Mouse (Mus musculus): ENCODE results near the gene Rabgef1. TPM values are rescaled to one million over a fixed set of nuclear protein-coding genes. Genes with fewer than 3 reads are reported as not detected.

The Rabgef1 gene
- polyA plus RNA-seq, 1 experiment from 2014 or later: 34.3 TPM

- Histone ChIP-seq H3K27me3 (replicated peaks) (no peaks in the 10 kb centered on the region), H3K36me3 (no peaks in the 10 kb centered on the region), H3K4me3 (peak overlapping the region; percentile 99; the same call in 1 of the 2 replicates), H3K4me1 (peaks cover 13% of the 10 kb centered on the region), H3K9me3 (no peaks in the 10 kb centered on the region), H3K27ac (no peak overlapping the region), H3K9ac (peak overlapping the region; percentile 98; the same call in 1 of the 2 replicates), H3K4me2 (replicated peaks) (peak overlapping the region; percentile 70)
- WGBS: 52% methylated on average over 2 of the region's 2 CpGs
- ATAC-seq (ENCODE audit: low FRiP score, low read depth): no peak
These were observed 49.7 kb downstream of the Rabgef1 start for GRCm38 (mm10) chr5:130221316-130221715.

DNA sequence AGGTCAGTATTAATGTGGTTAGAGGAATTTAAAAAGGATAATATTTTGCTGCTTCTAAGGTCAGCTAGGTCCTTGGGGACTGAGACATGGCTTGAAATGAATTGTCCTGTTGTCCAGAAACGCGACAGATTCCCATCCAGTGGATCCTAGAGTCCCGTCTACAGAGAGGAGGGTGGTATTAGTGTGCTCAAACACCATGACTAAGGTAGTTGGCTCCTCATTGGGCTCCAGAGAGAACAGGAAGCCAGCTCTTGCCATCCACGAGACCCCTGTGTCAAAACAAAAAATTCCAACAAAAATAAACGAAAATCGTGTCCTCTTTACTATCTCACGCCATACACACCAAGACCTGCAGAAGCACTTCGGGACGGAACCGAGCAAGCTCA lies 50.2 kb downstream of the Rabgef1 start:
- peak; percentile 63 for ATAC-seq (ENCODE audit: low FRiP score, low read depth)
- no peaks in the 10 kb centered on the region for H3K9me3 ChIP-seq
- H3K27ac ChIP-seq: no peak overlapping the region
- 1% methylated on average over 10 of the region's 10 CpGs for WGBS
- peak overlapping the region; percentile 98 for H3K9ac ChIP-seq
- no peaks in the 10 kb centered on the region for H3K27me3 ChIP-seq (replicated peaks)
- peak overlapping the region; percentile 99 for H3K4me3 ChIP-seq
- no peaks in the 10 kb centered on the region for H3K36me3 ChIP-seq
- H3K4me1 ChIP-seq: peaks cover 13% of the 10 kb centered on the region
- peak overlapping the region; percentile 70 for H3K4me2 ChIP-seq (replicated peaks)

GRCm38 (mm10) chr5:130222146-130223004 lies 50.8 kb downstream of the Rabgef1 start:
- peak; percentile 87 for ATAC-seq (ENCODE audit: low FRiP score, low read depth)
- H3K4me3 ChIP-seq: peak overlapping the region; percentile 99
- no peaks in the 10 kb centered on the region for H3K9me3 ChIP-seq
- peak overlapping the region; percentile 57; the same call in 1 of the 2 replicates for H3K27ac ChIP-seq
- peak overlapping the region; percentile 98 for H3K9ac ChIP-seq
- H3K4me1 ChIP-seq: peaks cover 13% of the 10 kb centered on the region
- no peaks in the 10 kb centered on the region for H3K36me3 ChIP-seq
- peak overlapping the region; percentile 70 for H3K4me2 ChIP-seq (replicated peaks)
- WGBS: under 1% methylated on average over 88 of the region's 88 CpGs
- H3K27me3 ChIP-seq (replicated peaks): no peaks in the 10 kb centered on the region

DNA sequence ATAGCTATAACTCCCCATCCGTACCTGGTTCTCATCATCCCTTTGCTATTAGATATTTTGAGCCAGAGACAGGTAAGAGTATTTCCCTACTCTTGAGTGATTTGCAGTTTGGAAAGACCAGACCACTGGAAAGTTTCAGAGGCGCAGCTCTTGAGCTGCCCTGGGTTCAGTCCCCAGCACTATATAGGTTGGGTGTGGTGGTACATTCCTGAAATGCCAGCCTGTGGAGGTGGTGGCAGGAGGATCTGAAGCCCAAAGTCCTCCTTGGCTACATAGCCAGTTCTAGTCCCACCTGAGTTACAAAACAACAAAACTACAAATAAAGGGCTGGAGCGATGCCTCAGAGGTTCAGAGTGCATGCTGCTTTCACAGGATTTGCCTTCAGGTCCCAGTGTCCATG lies 55.2 kb downstream of the Rabgef1 start:
- 91% methylated on average over 3 of the region's 3 CpGs for WGBS
- Histone ChIP-seq H3K9ac (no peak overlapping the region), H3K36me3 (peaks cover 23% of the 10 kb centered on the region), H3K9me3 (no peaks in the 10 kb centered on the region), H3K27me3 (replicated peaks) (no peaks in the 10 kb centered on the region), H3K4me1 (peaks cover 13% of the 10 kb centered on the region), H3K27ac (no peak overlapping the region), H3K4me3 (no peak overlapping the region), H3K4me2 (replicated peaks) (no peak overlapping the region)
- no peak for ATAC-seq (ENCODE audit: low FRiP score, low read depth)

GRCm38 (mm10) chr5:130228120-130228519 lies 56.5 kb downstream of the Rabgef1 start:
- no peaks in the 10 kb centered on the region for H3K9me3 ChIP-seq
- no peak overlapping the region for H3K4me3 ChIP-seq
- no peaks in the 10 kb centered on the region for H3K27me3 ChIP-seq (replicated peaks)
- H3K4me2 ChIP-seq (replicated peaks): no peak overlapping the region
- 82% methylated on average over 4 of the region's 4 CpGs for WGBS
- peaks cover 9% of the 10 kb centered on the region for H3K4me1 ChIP-seq
- ATAC-seq (ENCODE audit: low FRiP score, low read depth): no peak
- peaks cover 37% of the 10 kb centered on the region for H3K36me3 ChIP-seq
- H3K27ac ChIP-seq: no peak overlapping the region
- no peak overlapping the region for H3K9ac ChIP-seq

DNA sequence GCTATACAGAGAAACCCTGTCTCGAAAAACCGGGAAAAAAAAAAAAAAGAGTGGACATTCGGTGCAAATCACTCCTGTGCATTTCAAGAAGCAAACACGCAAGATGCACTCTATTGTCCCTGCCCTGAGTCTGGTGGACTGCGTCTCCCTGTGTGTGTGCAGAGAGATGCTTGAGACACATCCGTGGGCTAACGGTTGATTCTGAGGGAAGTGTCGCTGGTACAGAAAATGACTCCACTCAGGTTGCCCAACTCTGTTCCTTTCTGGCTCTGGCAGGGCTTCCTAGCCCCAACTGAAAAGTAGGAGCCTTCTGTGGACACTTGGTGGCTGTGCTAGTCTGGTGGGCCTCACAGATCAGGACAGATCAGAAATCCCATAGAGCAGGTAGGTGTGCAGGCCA lies 64.7 kb downstream of the Rabgef1 start:
- peaks cover 96% of the 10 kb centered on the region for H3K36me3 ChIP-seq
- H3K4me3 ChIP-seq: no peak overlapping the region
- H3K9ac ChIP-seq: no peak overlapping the region
- H3K4me2 ChIP-seq (replicated peaks): no peak overlapping the region
- ATAC-seq (ENCODE audit: low FRiP score, low read depth): no peak
- 98% methylated on average over 8 of the region's 8 CpGs for WGBS
- H3K27me3 ChIP-seq (replicated peaks): no peaks in the 10 kb centered on the region
- H3K27ac ChIP-seq: no peak overlapping the region
- no peaks in the 10 kb centered on the region for H3K4me1 ChIP-seq
- H3K9me3 ChIP-seq: no peaks in the 10 kb centered on the region

DNA sequence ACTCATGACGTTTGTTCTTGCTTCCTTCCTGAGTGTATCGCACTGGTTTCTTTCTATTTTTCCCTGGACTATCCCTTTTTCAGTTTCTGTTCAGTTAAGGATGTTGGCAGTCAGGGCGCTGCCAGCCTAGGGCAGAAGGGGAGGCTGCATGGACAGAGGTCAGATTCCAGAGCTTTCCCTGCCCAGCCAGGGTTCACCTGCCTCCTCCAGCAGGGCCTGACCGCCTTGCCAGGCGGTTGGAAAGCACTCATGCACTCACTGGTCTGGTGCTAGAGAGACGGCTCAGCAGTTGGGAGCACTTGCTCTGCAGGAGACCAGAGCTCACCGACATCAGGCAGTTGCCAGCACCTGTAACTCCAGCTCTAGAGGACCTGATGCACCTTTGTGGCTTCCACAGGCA lies 67.6 kb downstream of the Rabgef1 start:
- no peak overlapping the region for H3K4me3 ChIP-seq
- H3K4me2 ChIP-seq (replicated peaks): no peak overlapping the region
- no peaks in the 10 kb centered on the region for H3K9me3 ChIP-seq
- no peak overlapping the region for H3K9ac ChIP-seq
- no peak for ATAC-seq (ENCODE audit: low FRiP score, low read depth)
- no peak overlapping the region for H3K27ac ChIP-seq
- H3K27me3 ChIP-seq (replicated peaks): no peaks in the 10 kb centered on the region
- WGBS: 95% methylated on average over 7 of the region's 7 CpGs
- no peaks in the 10 kb centered on the region for H3K4me1 ChIP-seq
- H3K36me3 ChIP-seq: peaks cover 88% of the 10 kb centered on the region

- H3K27me3 ChIP-seq (replicated peaks): no peaks in the 10 kb centered on the region
- H3K4me3 ChIP-seq: no peak overlapping the region
- ATAC-seq (ENCODE audit: low FRiP score, low read depth): no peak
- no peaks in the 10 kb centered on the region for H3K4me1 ChIP-seq
- H3K9me3 ChIP-seq: no peaks in the 10 kb centered on the region
- WGBS: 98% methylated on average over 2 of the region's 2 CpGs
- H3K9ac ChIP-seq: no peak overlapping the region
- no peak overlapping the region for H3K27ac ChIP-seq
- H3K36me3 ChIP-seq: peaks cover 88% of the 10 kb centered on the region
- H3K4me2 ChIP-seq (replicated peaks): no peak overlapping the region
These were observed 68.3 kb downstream of the Rabgef1 start for GRCm38 (mm10) chr5:130239856-130240255.

DNA sequence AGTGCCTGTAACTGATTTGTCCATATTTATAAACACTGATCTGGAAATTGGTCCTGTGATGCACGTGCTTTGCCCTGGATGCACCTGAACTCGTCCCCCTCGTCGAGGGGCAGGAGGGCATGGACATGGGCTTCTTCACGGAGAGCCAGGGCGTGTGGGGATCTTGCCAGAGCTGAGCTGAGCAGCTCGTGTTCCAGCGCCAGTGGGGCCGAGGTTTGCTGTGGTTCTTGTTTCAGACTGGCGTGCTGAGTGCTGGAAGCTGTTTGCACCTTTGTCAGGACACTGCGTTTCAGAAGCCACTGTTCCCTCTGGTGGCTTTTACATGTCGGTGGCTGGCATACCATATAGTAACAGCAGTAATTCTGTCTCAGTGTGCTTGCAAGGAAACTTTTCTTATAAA lies 69.8 kb downstream of the Rabgef1 start:
- 94% methylated on average over 12 of the region's 12 CpGs for WGBS
- ATAC-seq (ENCODE audit: low FRiP score, low read depth): no peak
- Histone ChIP-seq H3K36me3 (peaks cover 87% of the 10 kb centered on the region), H3K4me3 (no peak overlapping the region), H3K4me2 (replicated peaks) (no peak overlapping the region), H3K27ac (no peak overlapping the region), H3K27me3 (replicated peaks) (no peaks in the 10 kb centered on the region), H3K9ac (no peak overlapping the region), H3K4me1 (no peaks in the 10 kb centered on the region), H3K9me3 (no peaks in the 10 kb centered on the region)

GRCm38 (mm10) chr5:130247823-130248222 lies 76.2 kb downstream of the Rabgef1 start:
- Histone ChIP-seq H3K27ac (no peak overlapping the region), H3K27me3 (replicated peaks) (no peaks in the 10 kb centered on the region), H3K9ac (no peak overlapping the region), H3K4me2 (replicated peaks) (no peak overlapping the region), H3K36me3 (peaks cover 87% of the 10 kb centered on the region), H3K4me3 (no peak overlapping the region), H3K4me1 (no peaks in the 10 kb centered on the region), H3K9me3 (no peaks in the 10 kb centered on the region)
- WGBS: 93% methylated on average over 5 of the region's 5 CpGs
- ATAC-seq (ENCODE audit: low FRiP score, low read depth): no peak

DNA sequence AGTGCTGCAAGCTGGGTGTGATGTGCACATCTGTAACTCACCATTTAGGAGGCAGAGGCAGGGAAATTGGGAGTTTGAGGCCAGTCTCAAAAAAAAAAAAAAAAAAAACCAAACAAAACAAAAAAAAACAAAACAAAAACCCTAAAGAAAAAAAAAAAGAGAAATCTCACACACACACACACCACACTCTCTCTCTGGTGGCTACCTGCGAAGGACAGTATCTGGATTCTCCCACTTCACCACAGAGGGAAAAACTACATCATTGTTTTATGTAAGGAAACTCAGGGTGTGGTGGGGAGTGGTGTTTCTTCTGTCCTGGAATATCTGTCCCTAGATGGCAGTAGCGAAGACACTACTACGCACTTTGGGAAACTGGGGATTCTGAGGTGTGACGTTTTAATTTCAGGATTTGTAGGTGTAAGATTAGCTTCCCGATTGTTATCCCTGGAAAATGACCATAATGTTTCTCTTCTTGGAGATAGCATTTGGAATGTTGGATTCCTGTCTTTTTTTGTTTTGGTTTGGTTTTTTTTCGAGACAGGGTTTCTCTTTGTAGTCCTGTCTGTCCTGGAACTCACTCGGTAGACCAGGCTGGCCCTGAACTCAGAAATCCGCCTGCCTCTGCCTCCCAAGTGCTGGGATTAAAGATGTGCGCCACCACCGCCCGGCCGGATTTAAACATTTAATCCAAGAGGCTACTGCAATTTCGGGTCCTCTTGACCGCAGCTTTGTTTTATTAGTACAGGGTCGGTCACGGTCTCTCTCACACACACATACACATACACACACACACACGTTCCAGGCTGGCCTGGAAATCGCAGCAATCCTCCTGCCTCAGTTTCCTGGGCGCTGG lies 82.8 kb downstream of the Rabgef1 start:
- ATAC-seq (ENCODE audit: low FRiP score, low read depth): 0 out of 2 replicates have a peak, but pooled peaks have one; percentile 38
- Histone ChIP-seq H3K4me2 (replicated peaks) (peak overlapping the region; percentile 66), H3K27me3 (replicated peaks) (no peaks in the 10 kb centered on the region), H3K36me3 (peaks cover 37% of the 10 kb centered on the region), H3K9me3 (no peaks in the 10 kb centered on the region), H3K9ac (peak overlapping the region; percentile 78), H3K4me3 (peak overlapping the region; percentile 62), H3K4me1 (peaks cover 13% of the 10 kb centered on the region; the same call in 1 of the 2 replicates), H3K27ac (no peak overlapping the region)
- 17% methylated on average over 19 of the region's 19 CpGs for WGBS

DNA sequence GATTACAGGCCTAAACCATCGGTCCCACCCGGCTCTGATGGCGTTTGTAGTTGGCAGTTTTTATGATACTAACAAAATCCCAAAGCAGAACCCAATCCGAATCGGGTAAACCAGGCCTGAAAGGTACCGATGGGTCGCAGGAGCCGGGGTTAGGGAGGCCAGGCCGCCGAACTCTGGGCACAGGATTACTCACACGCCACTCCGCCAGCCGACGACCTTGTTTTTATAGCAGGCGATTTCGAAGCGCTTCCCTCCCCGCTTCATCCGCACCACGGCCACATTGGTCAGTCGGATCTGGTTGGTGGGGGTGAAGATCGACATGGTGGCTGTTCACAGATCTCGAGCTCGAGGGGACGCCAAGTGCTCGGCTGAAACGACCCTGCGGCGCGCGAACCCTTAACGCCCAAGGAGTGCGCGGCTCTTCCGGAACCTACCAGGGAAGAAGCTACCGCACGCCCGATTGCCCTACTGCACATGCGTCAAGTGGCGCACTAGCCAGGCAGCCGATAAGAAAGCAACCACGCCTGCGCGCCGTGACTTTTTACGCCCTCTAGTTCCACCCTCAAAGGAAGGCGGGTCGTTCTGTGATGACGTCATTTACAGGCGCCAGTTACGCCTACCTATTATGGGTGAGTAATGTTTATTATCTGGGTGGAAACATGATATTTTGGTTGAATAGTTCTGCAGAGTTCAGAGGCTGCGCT lies 83.6 kb downstream of the Rabgef1 start, which contains the start of the genes Sbds and Tyw1:
Gene Sbds, minus strand, starts transcription at position 514 of the 704 bp plus-strand sequence.
Gene Tyw1, plus strand, starts transcription at position 603 of the 704 bp plus-strand sequence.
- Histone ChIP-seq H3K27me3 (replicated peaks) (no peaks in the 10 kb centered on the region), H3K9me3 (no peaks in the 10 kb centered on the region), H3K36me3 (peaks cover 30% of the 10 kb centered on the region), H3K4me1 (peaks cover 13% of the 10 kb centered on the region; the same call in 1 of the 2 replicates), H3K4me2 (replicated peaks) (peak within 1 kb of the TSS; percentile 66), H3K9ac (peak within 1 kb of the TSS; percentile 78), H3K27ac (no peak within 1 kb of the TSS), H3K4me3 (peak within 1 kb of the TSS; percentile 62)
- WGBS: under 1% methylated on average over 52 of the region's 52 CpGs
- ATAC-seq (ENCODE audit: low FRiP score, low read depth): peak; percentile 81

Measured in neural tube, embryonic 12.5 days (tissue).